Mouse (Mus musculus): ENCODE data around the gene Mllt3. TPM values are rescaled to one million over a fixed set of nuclear protein-coding genes. Genes with fewer than 3 reads are reported as not detected.
A peak's percentile ranks its signal among the peaks of the same experiment; 100 is the strongest.

Gene Mllt3
- polyA plus RNA-seq, 1 experiment from 2014 or later: 95.2 TPM

- no peak overlapping the region for H3K27ac ChIP-seq
- no peak overlapping the region for H3K4me2 ChIP-seq
- H3K4me3 ChIP-seq: no peak overlapping the region
- H3K9me3 ChIP-seq: no peaks in the 10 kb centered on the region
- H3K36me3 ChIP-seq (replicated peaks): no peaks in the 10 kb centered on the region
- no peak overlapping the region for H3K9ac ChIP-seq
- no peaks in the 10 kb centered on the region for H3K27me3 ChIP-seq (replicated peaks)
- 74% methylated on average over 4 of the region's 4 CpGs for WGBS
- no peak; the same call in 1 of the 2 replicates for ATAC-seq (replicated peaks)
- H3K4me1 ChIP-seq: peaks cover 13% of the 10 kb centered on the region
Observed at GRCm38 (mm10) chr4:87893012-87893411, 140.2 kb downstream of the Mllt3 start.

DNA sequence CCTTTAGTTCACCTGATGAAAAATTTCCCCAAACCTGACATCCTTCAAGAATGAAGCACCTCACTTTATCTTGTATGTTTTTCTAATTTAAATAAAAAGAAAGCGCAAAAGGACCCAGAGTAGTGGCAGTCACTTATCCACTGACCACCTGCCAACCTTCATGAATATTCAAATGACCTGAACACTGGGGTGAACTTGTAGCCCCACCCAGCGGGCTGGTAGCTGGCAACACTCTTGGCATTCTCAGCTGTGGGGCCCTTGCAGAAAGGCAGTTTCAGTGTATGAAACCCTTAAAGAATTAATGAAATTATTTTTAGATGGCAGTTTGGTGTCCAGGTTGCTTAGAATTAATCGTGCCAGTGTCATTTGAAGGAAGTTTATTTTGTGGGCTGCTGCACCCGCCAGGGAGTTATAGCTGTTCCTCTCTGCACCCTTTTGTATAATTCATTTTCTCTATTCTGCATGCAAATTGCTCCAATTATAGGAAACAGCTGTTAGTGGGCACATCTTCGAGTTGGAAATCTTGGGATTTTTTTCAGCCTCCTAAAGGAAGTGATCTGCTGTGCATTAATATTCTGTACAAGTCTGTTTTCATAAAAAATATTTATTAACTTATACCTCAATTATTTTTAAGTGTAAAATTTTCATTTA lies 149.8 kb downstream of the Mllt3 start:
- H3K4me3 ChIP-seq: no peak overlapping the region
- no peaks in the 10 kb centered on the region for H3K36me3 ChIP-seq (replicated peaks)
- no peaks in the 10 kb centered on the region for H3K9me3 ChIP-seq
- no peak overlapping the region for H3K9ac ChIP-seq
- WGBS: 31% methylated on average over 5 of the region's 5 CpGs
- no peak overlapping the region for H3K4me2 ChIP-seq
- H3K27ac ChIP-seq: peak overlapping the region; percentile 15; the same call in 1 of the 2 replicates
- H3K27me3 ChIP-seq (replicated peaks): no peaks in the 10 kb centered on the region
- peaks cover 17% of the 10 kb centered on the region for H3K4me1 ChIP-seq
- peak; percentile 57; the same call in 1 of the 2 replicates for ATAC-seq (replicated peaks)

- 100% methylated on average over 1 of the region's 1 CpGs for WGBS
- peaks cover 17% of the 10 kb centered on the region for H3K4me1 ChIP-seq
Observed at GRCm38 (mm10) chr4:87881995-87882394, 151.2 kb downstream of the Mllt3 start.

DNA sequence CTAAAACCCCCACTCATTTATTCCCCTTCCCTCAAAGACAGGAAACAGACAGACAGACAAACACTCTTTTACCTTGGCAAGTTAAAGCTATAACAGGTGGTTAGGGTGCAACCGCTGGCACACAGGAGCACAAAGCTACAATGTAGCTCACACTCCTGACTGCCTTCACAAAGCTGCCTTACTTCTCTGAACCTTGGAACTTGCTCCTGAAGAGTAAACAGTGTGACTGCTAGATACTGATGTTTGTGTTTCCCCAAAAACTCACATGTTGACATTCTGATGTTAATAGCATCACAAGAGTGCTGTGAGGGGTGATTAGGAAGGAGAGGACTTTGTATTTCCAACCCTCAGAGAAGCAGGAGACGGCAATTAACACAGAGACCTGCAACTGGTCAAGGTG lies 151.6 kb downstream of the Mllt3 start:
- H3K4me3 ChIP-seq: no peak overlapping the region
- ATAC-seq (replicated peaks): no peak
- H3K4me1 ChIP-seq: peaks cover 17% of the 10 kb centered on the region
- no peaks in the 10 kb centered on the region for H3K9me3 ChIP-seq
- 91% methylated on average over 2 of the region's 2 CpGs for WGBS
- no peaks in the 10 kb centered on the region for H3K36me3 ChIP-seq (replicated peaks)
- H3K4me2 ChIP-seq: no peak overlapping the region
- no peaks in the 10 kb centered on the region for H3K27me3 ChIP-seq (replicated peaks)
- no peak overlapping the region for H3K9ac ChIP-seq
- no peak overlapping the region for H3K27ac ChIP-seq

More at GRCm38 (mm10) chr4:87881995-87882394, 151.2 kb downstream of the Mllt3 start:
- Histone ChIP-seq H3K27me3 (replicated peaks) (no peaks in the 10 kb centered on the region), H3K9me3 (no peaks in the 10 kb centered on the region), H3K4me3 (no peak overlapping the region), H3K9ac (no peak overlapping the region), H3K36me3 (replicated peaks) (no peaks in the 10 kb centered on the region), H3K27ac (no peak overlapping the region), H3K4me2 (no peak overlapping the region)
- no peak for ATAC-seq (replicated peaks)

DNA sequence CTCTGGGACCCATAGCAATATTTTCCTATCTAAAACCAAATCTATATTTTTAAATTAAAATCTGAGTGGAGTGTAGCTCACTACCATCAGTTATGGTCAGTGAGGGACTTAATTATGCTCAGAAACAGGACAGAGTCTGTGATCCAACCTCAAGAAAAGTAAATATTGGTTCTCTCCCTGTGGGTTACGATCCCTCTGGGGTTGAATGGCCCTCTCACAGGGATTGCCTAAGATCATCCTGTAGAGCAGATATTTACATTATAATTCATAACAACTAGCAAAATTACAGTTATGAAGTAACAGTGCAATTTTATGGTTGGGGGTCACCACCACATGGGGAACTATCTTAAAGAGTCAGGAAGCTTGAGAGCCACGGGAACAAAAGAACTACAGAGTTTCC lies 152.9 kb downstream of the Mllt3 start:
- no peaks in the 10 kb centered on the region for H3K27me3 ChIP-seq (replicated peaks)
- no peak overlapping the region for H3K27ac ChIP-seq
- H3K9ac ChIP-seq: no peak overlapping the region
- H3K9me3 ChIP-seq: no peaks in the 10 kb centered on the region
- no peak overlapping the region for H3K4me3 ChIP-seq
- no peaks in the 10 kb centered on the region for H3K36me3 ChIP-seq (replicated peaks)
- WGBS: 75% methylated on average over 2 of the region's 2 CpGs
- no peak overlapping the region for H3K4me2 ChIP-seq
- ATAC-seq (replicated peaks): no peak
- peaks cover 17% of the 10 kb centered on the region for H3K4me1 ChIP-seq

GRCm38 (mm10) chr4:87878701-87879100 lies 154.5 kb downstream of the Mllt3 start:
- Histone ChIP-seq H3K27ac (no peak overlapping the region), H3K4me2 (no peak overlapping the region), H3K27me3 (replicated peaks) (no peaks in the 10 kb centered on the region), H3K4me3 (no peak overlapping the region), H3K36me3 (replicated peaks) (no peaks in the 10 kb centered on the region), H3K4me1 (peaks cover 12% of the 10 kb centered on the region), H3K9ac (no peak overlapping the region), H3K9me3 (no peaks in the 10 kb centered on the region)
- ATAC-seq (replicated peaks): 0 out of 2 replicates have a peak, but pooled peaks have one; percentile 24
- WGBS: 67% methylated on average over 6 of the region's 6 CpGs

- no peaks in the 10 kb centered on the region for H3K27me3 ChIP-seq (replicated peaks)
- peaks cover 10% of the 10 kb centered on the region for H3K4me1 ChIP-seq
- H3K9me3 ChIP-seq: no peaks in the 10 kb centered on the region
- H3K27ac ChIP-seq: no peak overlapping the region
- WGBS: 50% methylated on average over 2 of the region's 2 CpGs
- no peak overlapping the region for H3K4me2 ChIP-seq
- no peak for ATAC-seq (replicated peaks)
- peaks cover 6% of the 10 kb centered on the region for H3K36me3 ChIP-seq (replicated peaks)
- H3K9ac ChIP-seq: no peak overlapping the region
- H3K4me3 ChIP-seq: no peak overlapping the region
Observed at GRCm38 (mm10) chr4:87870563-87870962, 162.6 kb downstream of the Mllt3 start.

DNA sequence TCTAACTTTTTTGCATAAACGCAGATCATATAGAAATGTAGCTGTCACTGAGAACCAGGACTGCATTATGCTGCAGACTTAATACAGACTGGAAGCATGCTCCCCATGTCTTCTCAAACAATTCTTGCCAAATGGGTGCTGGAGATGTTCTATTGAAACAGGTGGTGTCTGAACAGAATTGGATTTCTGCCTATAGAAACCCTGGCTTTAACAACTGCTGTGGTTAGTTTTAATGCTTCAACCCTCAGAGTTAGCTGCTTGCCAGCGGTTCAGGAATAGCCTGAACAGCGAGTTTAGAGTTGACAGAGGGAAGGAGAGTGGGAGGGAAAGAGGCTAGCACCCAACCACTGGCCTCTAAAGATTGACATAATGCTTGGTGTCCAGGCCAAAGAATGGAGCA lies 166.6 kb downstream of the Mllt3 start:
- H3K36me3 ChIP-seq (replicated peaks): no peaks in the 10 kb centered on the region
- ATAC-seq (replicated peaks): no peak
- H3K9me3 ChIP-seq: no peaks in the 10 kb centered on the region
- no peak overlapping the region for H3K9ac ChIP-seq
- H3K27ac ChIP-seq: no peak overlapping the region
- 78% methylated on average over 3 of the region's 3 CpGs for WGBS
- H3K4me3 ChIP-seq: no peak overlapping the region
- H3K27me3 ChIP-seq (replicated peaks): no peaks in the 10 kb centered on the region
- no peak overlapping the region for H3K4me2 ChIP-seq
- peaks cover 16% of the 10 kb centered on the region for H3K4me1 ChIP-seq

DNA sequence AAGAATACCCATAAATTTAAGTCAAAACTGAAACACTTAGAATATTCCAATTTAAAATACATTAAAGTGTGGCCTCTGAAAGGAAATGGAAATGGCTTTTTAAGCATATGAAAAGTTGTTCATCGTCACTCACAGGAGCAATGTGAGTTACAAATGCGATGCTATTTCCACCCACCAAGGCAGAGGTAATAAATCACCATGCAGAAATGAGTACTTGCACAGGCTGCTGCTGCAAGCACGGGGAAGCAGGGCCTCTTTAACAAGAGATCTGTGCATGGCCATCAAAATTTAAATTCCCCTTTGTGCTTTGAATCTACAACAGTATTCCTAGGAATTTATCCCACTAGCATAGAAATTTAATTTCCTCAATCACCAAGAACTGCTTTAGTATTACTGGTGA lies 167.3 kb downstream of the Mllt3 start:
- no peak for ATAC-seq (replicated peaks)
- peaks cover 16% of the 10 kb centered on the region for H3K4me1 ChIP-seq

DNA sequence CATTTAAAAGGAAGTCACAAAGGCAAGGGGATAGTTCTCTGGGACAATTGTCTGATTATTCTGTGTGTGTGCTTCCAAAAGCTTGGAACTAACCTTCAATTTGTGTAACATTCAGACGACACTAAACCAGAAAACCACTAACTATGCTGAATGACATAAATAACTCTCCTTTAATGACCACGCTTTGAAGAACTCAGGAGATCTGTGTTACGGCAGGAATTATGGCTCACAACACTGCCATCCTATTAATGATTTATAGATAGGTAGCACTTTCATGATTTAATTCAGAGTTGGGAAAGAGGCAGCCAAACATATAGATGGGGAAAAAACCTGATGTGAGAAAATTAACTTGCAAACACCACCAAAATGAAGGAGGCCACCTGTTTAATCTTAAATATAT lies 168.1 kb downstream of the Mllt3 start:
- 71% methylated on average over 3 of the region's 3 CpGs for WGBS
- no peaks in the 10 kb centered on the region for H3K27me3 ChIP-seq (replicated peaks)
- H3K9me3 ChIP-seq: no peaks in the 10 kb centered on the region
- H3K4me2 ChIP-seq: no peak overlapping the region
- no peak overlapping the region for H3K4me3 ChIP-seq
- no peak overlapping the region for H3K9ac ChIP-seq
- H3K27ac ChIP-seq: no peak overlapping the region
- no peak for ATAC-seq (replicated peaks)
- H3K36me3 ChIP-seq (replicated peaks): no peaks in the 10 kb centered on the region
- H3K4me1 ChIP-seq: peaks cover 16% of the 10 kb centered on the region

More for the DNA sequence above, 167.3 kb downstream of the Mllt3 start:
- no peaks in the 10 kb centered on the region for H3K27me3 ChIP-seq (replicated peaks)
- H3K27ac ChIP-seq: no peak overlapping the region
- no peaks in the 10 kb centered on the region for H3K36me3 ChIP-seq (replicated peaks)
- no peak overlapping the region for H3K4me3 ChIP-seq
- H3K9ac ChIP-seq: no peak overlapping the region
- no peaks in the 10 kb centered on the region for H3K9me3 ChIP-seq
- no peak overlapping the region for H3K4me2 ChIP-seq
- 52% methylated on average over 3 of the region's 3 CpGs for WGBS

GRCm38 (mm10) chr4:87863212-87863611 lies 170.0 kb downstream of the Mllt3 start:
- Histone ChIP-seq H3K4me2 (no peak overlapping the region), H3K27me3 (replicated peaks) (no peaks in the 10 kb centered on the region), H3K4me1 (peaks cover 16% of the 10 kb centered on the region), H3K27ac (no peak overlapping the region), H3K9me3 (no peaks in the 10 kb centered on the region), H3K9ac (no peak overlapping the region), H3K36me3 (replicated peaks) (no peaks in the 10 kb centered on the region), H3K4me3 (no peak overlapping the region)
- WGBS: 96% methylated on average over 5 of the region's 5 CpGs
- ATAC-seq (replicated peaks): no peak

GRCm38 (mm10) chr4:87860723-87861122 lies 172.4 kb downstream of the Mllt3 start:
- Histone ChIP-seq H3K36me3 (replicated peaks) (no peaks in the 10 kb centered on the region), H3K27ac (no peak overlapping the region), H3K27me3 (replicated peaks) (no peaks in the 10 kb centered on the region), H3K9ac (no peak overlapping the region), H3K4me1 (peaks cover 11% of the 10 kb centered on the region), H3K4me3 (no peak overlapping the region), H3K4me2 (no peak overlapping the region), H3K9me3 (no peaks in the 10 kb centered on the region)
- ATAC-seq (replicated peaks): no peak
- 92% methylated on average over 5 of the region's 5 CpGs for WGBS

DNA sequence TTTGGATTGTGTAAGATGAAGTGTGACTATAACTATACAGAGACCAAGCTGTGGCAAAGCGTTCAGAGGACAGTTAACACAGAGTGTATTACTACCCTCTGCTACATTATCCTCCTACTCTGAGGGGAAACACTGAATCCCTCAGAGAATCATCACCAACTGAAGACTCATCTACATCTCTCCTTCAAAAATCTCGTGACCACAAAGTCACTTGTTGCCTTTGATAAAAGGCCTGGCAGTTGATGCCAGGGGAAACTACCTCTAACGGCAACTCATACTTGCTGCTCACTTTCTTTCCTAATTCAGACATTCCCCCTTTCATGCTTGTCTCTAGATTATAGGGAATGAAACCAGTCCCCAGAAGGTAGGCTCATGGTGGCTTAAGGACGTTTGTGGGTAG lies 174.0 kb downstream of the Mllt3 start:
- no peak overlapping the region for H3K4me3 ChIP-seq
- no peak overlapping the region for H3K4me2 ChIP-seq
- ATAC-seq (replicated peaks): no peak
- peaks cover 5% of the 10 kb centered on the region for H3K4me1 ChIP-seq
- no peaks in the 10 kb centered on the region for H3K9me3 ChIP-seq
- H3K36me3 ChIP-seq (replicated peaks): no peaks in the 10 kb centered on the region
- H3K9ac ChIP-seq: no peak overlapping the region
- WGBS: 84% methylated on average over 4 of the region's 4 CpGs
- H3K27ac ChIP-seq: no peak overlapping the region
- no peaks in the 10 kb centered on the region for H3K27me3 ChIP-seq (replicated peaks)
